Mouse (Mus musculus) heart, postnatal 0 days (tissue): Measurements from ENCODE around the gene 4930469K13Rik.

Experiments used
- CTCF ChIP-seq: IDR thresholded peaks from 2 replicates; pipeline ENCODE4 v1.5.1; 2016; ENCODE audit warnings: antibody characterized with exemption, control low read depth, low read depth
- EP300 ChIP-seq: IDR thresholded peaks from 2 replicates; pipeline ENCODE4 v1.6.1; 2016; ENCODE audit warnings: antibody characterized with exemption, low read depth

DNA sequence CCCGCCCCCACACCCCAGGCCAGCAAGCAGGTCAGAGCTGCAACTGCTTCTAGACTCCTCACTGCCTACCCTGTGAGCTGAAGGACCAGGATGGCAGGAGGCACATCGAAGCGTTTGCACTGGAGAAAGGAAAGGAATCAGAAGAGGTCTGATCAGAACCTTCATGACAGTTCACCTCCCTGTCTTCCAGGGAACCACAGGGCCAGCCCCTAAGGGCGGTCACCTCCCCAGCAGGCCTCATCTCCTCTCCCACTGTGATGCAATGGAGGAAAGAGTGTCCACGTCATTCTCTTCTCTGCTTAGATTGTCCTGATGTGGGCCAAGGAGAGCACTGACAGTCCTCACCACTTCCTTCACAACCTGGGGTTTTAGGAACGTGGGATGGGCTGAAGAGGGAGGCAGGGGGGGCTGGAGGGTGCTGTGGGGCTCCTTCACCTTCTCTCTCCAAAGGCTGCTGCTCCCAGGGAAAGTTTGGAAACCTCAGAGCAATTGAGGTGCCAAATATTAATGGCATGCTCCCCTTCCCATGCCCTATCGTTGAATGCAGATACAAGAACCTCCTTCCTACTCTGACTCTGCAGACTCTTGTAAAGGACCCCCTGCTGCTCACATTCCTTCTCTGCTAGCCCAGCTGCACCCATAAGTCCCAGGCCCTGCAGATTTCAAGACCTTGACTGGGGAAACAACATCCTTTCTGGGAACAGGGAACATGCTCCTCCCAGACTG is 88.1 kb downstream of the 4930469K13Rik start:
- TF ChIP-seq CTCF (no peak), EP300 (no peak)
